Mouse (Mus musculus) testis, adult 2 months (tissue): ENCODE results near the gene Cenpb. TPM values are rescaled to one million over a fixed set of nuclear protein-coding genes. Genes with fewer than 3 reads are reported as not detected.
A peak's percentile ranks its signal among the peaks of the same experiment; 100 is the strongest.

Experiments used
- H3K27ac ChIP-seq: fragments of 200-500 bp; 2 replicates; pipeline ENCODE4 v1.5.1; 2012; ENCODE audit warnings: low read depth, low read length; ENCODE audit not compliant: control insufficient read depth, insufficient read depth
- H3K27me3 ChIP-seq: fragments of 200-500 bp; 2 replicates; pipeline ENCODE4 v1.6.1; 2012; ENCODE audit warnings: mild to moderate bottlenecking, low read length, moderate library complexity; ENCODE audit not compliant: control insufficient read depth, insufficient read depth
- H3K36me3 ChIP-seq: fragments of 200-500 bp; 2 replicates; pipeline ENCODE4 v1.6.1; 2012; ENCODE audit warnings: mild to moderate bottlenecking, low read length; ENCODE audit not compliant: control insufficient read depth, insufficient read depth
- H3K4me1 ChIP-seq: fragments of 200-500 bp; 2 replicates; pipeline ENCODE4 v1.6.1; 2012; ENCODE audit warnings: low read length; ENCODE audit not compliant: control insufficient read depth, insufficient read depth
- H3K4me3 ChIP-seq: fragments of 200-500 bp; 2 replicates; pipeline ENCODE4 v1.5.1; 2012; ENCODE audit warnings: low read depth, mild to moderate bottlenecking, low read length, moderate library complexity, mixed read lengths; ENCODE audit not compliant: control insufficient read depth
- CTCF ChIP-seq: fragments of 200-500 bp; IDR thresholded peaks from 2 replicates; pipeline ENCODE4 v1.5.1; 2012; ENCODE audit warnings: low read depth, mild to moderate bottlenecking, inconsistent platforms, low read length, moderate library complexity; ENCODE audit not compliant: control insufficient read depth, insufficient read depth, insufficient replicate concordance
- POLR2A ChIP-seq: fragments of 200-500 bp; IDR thresholded peaks from 2 replicates; pipeline ENCODE4 v1.6.1; 2012; ENCODE audit warnings: low read depth, mild to moderate bottlenecking, inconsistent platforms, low read length, moderate library complexity; ENCODE audit not compliant: control insufficient read depth
- polyA plus RNA-seq: library from polyadenylated mRNA; depleted of rRNA; stranded (reverse); fragments of >200 nt; gene quantifications from 2 replicates; pipeline ENCODE4 v1.2.3, GENCODE M21; 2012

The Cenpb gene
- polyA plus RNA-seq, 1 experiment: 7.6 TPM

- no peak overlapping the region for H3K27ac ChIP-seq
- TF ChIP-seq POLR2A (no peak), CTCF (no peak)
- no peaks in the 10 kb centered on the region for H3K27me3 ChIP-seq
- no peak overlapping the region for H3K4me3 ChIP-seq
- no peaks in the 10 kb centered on the region; the same call in 1 of the 2 replicates for H3K4me1 ChIP-seq
- H3K36me3 ChIP-seq: no peaks in the 10 kb centered on the region
Measured at GRCm38 (mm10) chr2:131215941-131216858, 36.3 kb upstream of the Cenpb start.

- TF ChIP-seq POLR2A: no peak
- no peak for TF ChIP-seq CTCF
- Histone ChIP-seq H3K27me3 (no peaks in the 10 kb centered on the region), H3K36me3 (no peaks in the 10 kb centered on the region), H3K4me1 (peaks cover 2% of the 10 kb centered on the region), H3K27ac (no peak overlapping the region), H3K4me3 (no peak overlapping the region)
Measured at GRCm38 (mm10) chr2:131213773-131214172, 33.9 kb upstream of the Cenpb start.

GRCm38 (mm10) chr2:131211026-131211615 is 31.3 kb upstream of the Cenpb start:
- Histone ChIP-seq H3K4me3 (peak overlapping the region; percentile 83; the same call in 1 of the 2 replicates), H3K36me3 (no peaks in the 10 kb centered on the region), H3K4me1 (peaks cover 2% of the 10 kb centered on the region), H3K27me3 (no peaks in the 10 kb centered on the region), H3K27ac (peak overlapping the region; percentile 84; the same call in 1 of the 2 replicates)
- no peak for TF ChIP-seq POLR2A

- peaks cover 2% of the 10 kb centered on the region for H3K4me1 ChIP-seq
- H3K27me3 ChIP-seq: no peaks in the 10 kb centered on the region
- TF ChIP-seq POLR2A (peak; percentile 74), CTCF (peak; percentile 99)
- peak overlapping the region; percentile 83 for H3K4me3 ChIP-seq
- no peaks in the 10 kb centered on the region for H3K36me3 ChIP-seq
- H3K27ac ChIP-seq: peak overlapping the region; percentile 84
Measured at GRCm38 (mm10) chr2:131209969-131210792, 30.3 kb upstream of the Cenpb start.

GRCm38 (mm10) chr2:131209125-131209795 is 29.4 kb upstream of the Cenpb start:
- peak overlapping the region; percentile 14; the same call in 1 of the 2 replicates for H3K27ac ChIP-seq
- H3K4me3 ChIP-seq: no peak overlapping the region
- no peaks in the 10 kb centered on the region for H3K36me3 ChIP-seq
- TF ChIP-seq POLR2A (no peak; the same call in 1 of the 2 replicates), CTCF (no peak)
- H3K27me3 ChIP-seq: no peaks in the 10 kb centered on the region
- H3K4me1 ChIP-seq: peaks cover 2% of the 10 kb centered on the region

- Histone ChIP-seq H3K36me3 (no peaks in the 10 kb centered on the region), H3K27me3 (no peaks in the 10 kb centered on the region), H3K4me1 (peaks cover 2% of the 10 kb centered on the region), H3K4me3 (no peak overlapping the region), H3K27ac (no peak overlapping the region)
- TF ChIP-seq POLR2A (no peak), CTCF (no peak)
Measured at GRCm38 (mm10) chr2:131208356-131208755, 28.5 kb upstream of the Cenpb start.
